Mouse (Mus musculus): Measurements from ENCODE around the gene Cfl2. TPM values are rescaled to one million over a fixed set of nuclear protein-coding genes. Genes with fewer than 3 reads are reported as not detected.
A peak's percentile ranks its signal among the peaks of the same experiment; 100 is the strongest.
"Not testable (repeated sequence)": the region's sequence is repeated elsewhere in the genome, so short reads cannot be mapped to it uniquely, and the experiment has no call there.

Cfl2 gene
- total RNA-seq (2021): 100 to 1,000 TPM; 111 to 116 TPM

DNA sequence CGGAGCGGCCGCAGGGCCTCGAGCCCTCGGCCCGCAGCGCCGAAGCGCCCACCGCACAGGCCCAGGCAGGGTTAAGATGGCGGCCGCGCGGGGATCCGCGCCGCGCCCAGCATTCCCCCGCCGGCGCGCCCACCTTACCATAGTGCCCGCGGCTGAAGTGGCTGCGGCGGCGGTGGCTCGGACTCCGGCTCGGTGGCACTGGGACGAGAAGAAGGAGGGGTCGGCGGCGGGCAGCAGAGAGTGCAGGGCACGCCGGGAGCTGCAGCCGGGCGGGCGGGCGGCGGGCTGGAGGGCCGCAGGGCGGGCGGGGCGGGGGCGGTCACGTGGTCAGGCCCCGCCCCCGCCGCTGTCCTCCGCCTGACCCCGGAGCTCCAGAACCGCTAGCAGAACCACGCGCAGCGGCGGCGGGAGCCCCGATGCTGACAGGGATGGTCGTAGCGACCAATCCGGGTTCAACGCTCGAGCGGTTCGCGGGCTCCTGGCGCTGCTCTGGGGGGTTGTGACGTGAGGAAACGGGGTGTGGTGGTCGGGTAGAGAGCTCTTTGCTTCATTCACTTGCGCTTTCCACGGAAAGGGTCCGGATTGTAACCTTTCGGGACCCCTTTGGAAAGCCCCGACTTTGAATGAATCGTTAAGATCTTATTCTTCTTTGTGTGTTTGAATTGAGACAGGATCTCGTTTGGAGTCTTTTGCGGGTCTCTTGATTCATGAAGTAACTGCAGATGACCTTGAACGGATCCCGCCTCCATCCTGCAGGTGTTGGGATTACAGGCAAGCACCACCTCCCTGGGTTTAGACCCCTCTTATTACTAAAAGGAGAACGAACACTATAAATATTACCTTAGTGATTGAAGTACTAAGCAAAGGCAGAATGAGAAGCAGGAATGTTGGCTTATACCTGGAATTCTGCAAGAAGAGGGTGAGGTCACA is at the start of gene Cfl2:
Gene Cfl2, minus strand, starts transcription at position 272 of the 930 bp plus-strand sequence.
- intact Hi-C loops (cut with DNase I): loop anchor here (1.0 to 5.0 kb wide), 3 partner anchors 28 to 124 kb away; partner anchors contain the start of genes Gm20403 and Snx6

GRCm38 (mm10) chr12:54910387-54910786 is 47.7 kb upstream of the Cfl2 start:
- intact Hi-C loops (cut with DNase I): no loop called here
- no peak for DNase-seq (ENCODE audit: low spot score in 2 of 2)

More for the DNA sequence above, at the start of gene Cfl2:
- DNase-seq (ENCODE audit: low spot score in 2 of 2): peak; percentile 85 to 90

DNA sequence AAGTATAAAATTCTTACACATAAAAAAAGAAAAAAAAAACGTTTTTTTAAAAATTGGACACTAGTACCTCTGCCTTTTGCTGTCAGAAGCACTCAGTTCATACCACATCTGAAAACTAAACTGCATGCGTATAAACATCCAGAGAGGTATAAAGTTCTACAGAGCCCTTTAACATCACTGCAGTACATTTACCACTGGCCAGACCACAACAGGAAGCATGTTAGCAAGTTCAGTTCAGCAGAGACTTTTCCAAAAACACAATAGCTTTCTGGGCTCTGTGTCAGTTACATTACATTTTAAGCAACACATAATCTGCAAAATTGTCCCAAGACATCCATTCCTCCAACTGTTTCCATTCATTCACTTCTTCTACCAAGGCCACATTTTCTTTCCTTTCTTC is 29.9 kb upstream of the Cfl2 start:
- intact Hi-C loops (cut with DNase I); DNase-seq (ENCODE audit: low spot score in 2 of 2): not testable (repeated sequence)

DNA sequence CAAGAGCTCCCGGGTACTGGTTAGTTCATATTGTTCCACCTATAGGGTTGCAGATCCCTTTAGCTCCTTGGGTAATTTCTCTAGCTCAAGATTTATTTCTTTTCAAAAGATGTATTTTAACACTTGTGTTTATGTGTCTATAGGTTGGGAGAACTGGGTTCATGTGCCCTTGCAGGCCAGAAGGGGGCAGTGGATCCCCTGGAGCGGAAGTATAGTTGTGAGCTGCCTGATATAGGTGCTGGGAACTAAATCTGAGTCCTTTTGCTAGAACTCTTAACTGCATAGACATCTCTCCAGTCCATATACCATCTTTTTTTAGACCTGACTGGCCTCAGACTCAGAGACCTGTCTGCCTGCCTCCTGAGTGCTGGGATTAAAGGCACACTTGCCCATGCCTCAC is 27.7 kb upstream of the Cfl2 start:
- no peak for DNase-seq (ENCODE audit: low spot score in 2 of 2)
- intact Hi-C loops (cut with DNase I): no loop called here

DNA sequence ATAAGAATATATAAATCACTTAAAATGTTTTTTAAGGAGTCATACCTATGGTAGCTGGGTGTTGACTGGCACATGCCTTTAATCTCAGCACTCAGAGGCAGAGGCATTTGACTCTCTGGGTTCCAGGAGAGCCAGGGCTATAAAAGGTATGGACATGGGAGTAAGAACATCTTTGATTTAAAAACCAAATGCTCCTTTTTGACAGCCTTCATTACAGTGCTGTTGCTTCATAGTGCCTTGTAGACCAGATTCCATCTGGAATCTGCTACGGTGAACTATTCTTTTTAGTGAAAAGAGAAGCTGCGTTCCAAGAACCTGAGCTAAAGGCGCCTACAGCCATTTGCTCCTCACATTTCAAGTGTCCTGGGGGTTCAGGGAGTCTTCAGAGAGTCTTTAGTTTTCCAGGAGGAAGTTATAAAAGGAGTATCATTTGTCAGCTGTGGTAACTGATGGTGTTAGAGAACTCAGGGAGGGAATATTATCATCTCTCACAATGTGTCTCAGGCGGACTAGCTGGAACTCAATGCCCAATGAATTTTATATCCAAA is 25.0 kb upstream of the Cfl2 start:
- intact Hi-C loops (cut with DNase I): no loop called here
- DNase-seq (ENCODE audit: low spot score in 2 of 2): no peak

DNA sequence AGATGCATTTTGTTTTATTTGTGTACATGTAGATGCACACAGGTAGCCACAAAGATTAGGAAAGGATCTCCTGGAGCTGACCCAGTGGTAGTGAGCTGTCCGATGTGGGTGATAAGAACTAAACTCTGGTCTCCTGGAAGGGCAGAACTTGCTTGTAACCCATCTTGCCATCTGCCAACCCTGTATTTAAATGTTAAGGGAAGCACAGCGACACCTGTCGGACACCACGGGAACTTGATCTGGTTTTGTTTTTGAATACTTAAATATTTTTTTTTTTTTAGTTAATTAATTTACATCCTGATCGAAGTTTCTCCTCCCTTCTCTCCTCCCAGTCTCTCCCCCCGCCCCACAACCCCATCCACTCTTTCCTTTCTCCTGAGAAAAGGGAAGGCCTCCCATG is 17.0 kb upstream of the Cfl2 start:
- intact Hi-C loops (cut with DNase I): loop anchor here (1.0 kb wide), 1 partner anchor 49 kb away; no protein-coding TSS in a partner anchor
- peak in 1 of 2 experiments; percentile 36 for DNase-seq (ENCODE audit: low spot score in 2 of 2)

- intact Hi-C loops (cut with DNase I): loop anchor here (1.0 kb wide), 1 partner anchor 49 kb away; no protein-coding TSS in a partner anchor
- DNase-seq (ENCODE audit: low spot score in 2 of 2): no peak
These were observed 16.5 kb upstream of the Cfl2 start for GRCm38 (mm10) chr12:54879211-54879610.

DNA sequence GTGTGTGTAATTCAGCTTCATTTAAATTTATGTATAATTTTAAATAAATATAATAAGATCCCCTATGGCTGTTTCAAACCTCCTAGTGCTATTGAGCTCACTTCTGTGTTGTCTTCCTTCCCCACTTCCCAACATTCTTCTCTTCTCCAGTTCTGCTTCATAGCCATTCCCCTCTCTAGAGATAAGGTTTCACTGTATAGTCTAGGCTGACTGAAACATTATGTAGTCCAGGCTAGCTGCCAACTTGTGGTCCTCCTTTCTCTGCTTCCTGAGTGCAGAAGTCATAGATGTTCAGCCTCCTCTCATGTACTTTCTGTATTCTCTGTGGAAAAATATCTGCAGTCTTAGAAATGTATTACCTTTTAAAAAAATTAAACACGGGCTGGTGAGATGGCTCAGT is 15.2 kb upstream of the Cfl2 start:
- no peak for DNase-seq (ENCODE audit: low spot score in 2 of 2)
- intact Hi-C loops (cut with DNase I): no loop called here

GRCm38 (mm10) chr12:54876879-54877278 is 14.2 kb upstream of the Cfl2 start:
- no peak for DNase-seq (ENCODE audit: low spot score in 2 of 2)
- intact Hi-C loops (cut with DNase I): no loop called here

- DNase-seq (ENCODE audit: low spot score in 2 of 2): no peak
- intact Hi-C loops (cut with DNase I): no loop called here
These were observed 12.0 kb upstream of the Cfl2 start for GRCm38 (mm10) chr12:54874711-54875110.

DNA sequence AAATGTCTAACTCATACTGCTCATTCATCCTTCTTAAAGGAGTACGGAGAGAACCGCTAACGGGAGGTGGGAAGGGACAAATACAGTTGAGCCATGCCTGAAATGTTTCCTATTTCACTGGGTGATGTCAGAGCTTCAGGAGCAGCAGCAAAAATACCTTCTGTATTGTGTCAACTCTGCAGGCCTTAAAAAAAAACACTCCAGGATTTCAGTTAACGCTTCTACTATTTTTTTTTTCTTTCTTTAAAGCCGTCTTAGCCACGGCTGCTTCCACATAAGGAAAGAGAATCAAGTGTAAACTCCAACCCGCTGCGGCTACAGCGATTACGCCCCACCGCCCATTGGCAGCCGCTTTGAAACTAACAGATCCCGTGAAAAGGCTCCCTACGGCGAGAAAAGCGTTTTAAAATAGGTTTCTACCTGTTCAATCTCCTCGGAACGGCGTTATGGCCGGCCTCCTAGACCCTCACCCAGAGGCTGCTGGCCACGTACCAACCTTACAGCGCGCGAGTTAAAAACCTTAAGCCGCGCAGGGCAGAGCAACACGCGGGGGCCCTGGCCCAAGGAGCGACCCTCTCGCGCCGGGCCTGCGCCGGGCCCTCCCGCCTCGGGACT is 579 bp downstream of the Cfl2 start:
- intact Hi-C loops (cut with DNase I): loop anchor here (1.0 to 5.0 kb wide), 3 partner anchors 27 to 125 kb away; partner anchors contain the start of genes Gm20403 and Snx6
- peak in 1 of 2 experiments; percentile 65 for DNase-seq (ENCODE audit: low spot score in 2 of 2)

DNA sequence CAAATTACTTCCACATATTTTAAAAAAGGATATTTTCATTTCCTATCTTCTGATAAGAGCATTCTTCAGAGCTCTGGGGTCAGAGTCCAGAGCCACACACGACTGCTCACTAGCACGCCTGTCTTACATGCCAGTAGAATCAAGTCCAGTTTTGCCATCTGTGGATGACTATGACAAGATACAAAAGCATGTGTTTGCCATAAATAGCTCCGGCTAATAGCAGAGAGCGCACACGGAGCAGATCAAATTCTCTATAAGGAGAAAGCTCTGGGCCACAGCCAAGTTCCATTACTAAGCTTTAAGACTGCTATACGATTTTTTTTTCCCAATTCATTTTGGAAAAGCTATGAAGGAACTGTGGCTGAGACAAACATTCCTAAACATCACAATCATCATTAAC is 3.1 kb downstream of the Cfl2 start:
- intact Hi-C loops (cut with DNase I): no loop called here

DNA sequence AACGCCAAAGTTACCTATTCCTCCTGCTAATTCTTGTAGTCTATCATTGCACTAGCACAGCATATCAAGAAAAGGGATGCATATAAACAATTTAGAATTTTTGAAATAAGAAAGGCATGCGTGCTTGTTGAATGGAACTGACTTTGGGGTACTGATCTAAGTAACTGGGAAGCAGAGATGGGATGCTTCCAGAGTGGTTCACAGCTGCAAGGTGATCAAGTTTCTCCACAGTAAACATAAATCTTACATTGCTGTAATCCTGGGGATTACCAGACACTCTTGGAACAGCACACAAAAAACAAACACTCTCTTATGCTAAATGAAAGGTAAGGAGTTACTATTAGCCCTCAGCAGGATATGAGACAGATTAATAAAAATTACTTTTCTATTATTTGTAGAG is 12.1 kb downstream of the Cfl2 start:
- DNase-seq (ENCODE audit: low spot score in 2 of 2): no peak
- intact Hi-C loops (cut with DNase I): no loop called here

More for the DNA sequence above, 3.1 kb downstream of the Cfl2 start:
- DNase-seq (ENCODE audit: low spot score in 2 of 2): peak; percentile 23 to 29

DNA sequence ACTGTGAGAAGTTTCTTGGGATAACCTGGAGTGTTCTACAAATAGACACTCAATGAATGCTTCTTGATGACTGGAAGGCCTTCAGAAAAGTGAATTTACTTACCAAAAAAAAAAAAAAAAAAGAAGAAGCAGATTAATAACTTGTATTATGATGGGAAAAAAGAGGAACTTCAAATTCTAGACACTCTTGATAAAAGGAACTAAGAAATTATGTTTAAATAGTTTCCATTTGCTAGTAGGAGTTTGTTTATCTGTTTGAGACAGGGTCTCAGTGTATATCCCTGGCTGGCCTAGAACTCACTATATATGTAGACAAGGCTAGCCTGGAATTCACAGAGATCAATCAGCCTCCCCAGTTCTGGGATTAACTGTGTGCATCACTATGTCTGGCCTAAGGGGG is 18.3 kb downstream of the Cfl2 start:
- intact Hi-C loops (cut with DNase I): no loop called here
- DNase-seq (ENCODE audit: low spot score in 2 of 2): no peak

DNA sequence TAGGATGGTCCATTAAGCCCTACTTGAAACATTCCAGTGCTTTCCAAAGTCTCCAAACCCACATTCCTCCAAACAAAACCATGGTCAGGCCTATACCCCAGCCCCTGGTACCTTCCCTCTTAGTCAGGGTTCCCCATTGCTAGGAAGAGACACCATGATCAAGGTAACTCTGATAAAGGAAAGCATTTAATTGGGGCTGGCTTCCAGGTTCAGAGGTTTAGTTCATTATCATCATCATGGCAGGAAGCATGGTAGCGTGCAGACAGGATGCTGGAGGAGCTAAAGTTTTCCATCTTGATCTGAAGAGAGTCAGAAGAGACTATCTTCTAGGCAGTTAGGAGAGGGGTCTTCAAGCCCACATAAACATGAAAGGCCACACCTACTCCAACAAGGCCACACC is 21.1 kb downstream of the Cfl2 start:
- DNase-seq (ENCODE audit: low spot score in 2 of 2): no peak
- intact Hi-C loops (cut with DNase I): no loop called here

DNA sequence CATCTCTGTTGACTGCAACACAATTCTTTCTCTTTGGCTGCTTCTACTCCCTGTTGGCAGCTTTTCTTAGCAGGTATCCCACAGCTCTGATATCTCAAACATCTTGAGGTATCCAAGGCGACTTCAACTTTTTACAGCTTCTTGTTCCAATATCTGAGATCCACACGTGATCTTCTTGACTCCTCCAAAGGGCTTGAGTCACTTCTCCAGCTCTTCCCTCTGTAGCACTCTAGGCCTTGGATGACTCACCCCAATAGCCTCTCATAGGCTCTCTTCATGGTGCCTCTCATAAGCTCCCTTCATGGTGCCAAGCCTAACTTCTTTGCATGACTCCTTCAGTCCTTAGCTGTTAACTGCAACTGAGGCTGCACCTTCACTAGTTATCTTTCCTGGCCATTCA is 22.9 kb downstream of the Cfl2 start:
- no peak for DNase-seq (ENCODE audit: low spot score in 2 of 2)
- intact Hi-C loops (cut with DNase I): loop anchor here (10.0 kb wide), 1 partner anchor 455 kb away; the partner anchor contains the start of gene 1110008L16Rik

DNA sequence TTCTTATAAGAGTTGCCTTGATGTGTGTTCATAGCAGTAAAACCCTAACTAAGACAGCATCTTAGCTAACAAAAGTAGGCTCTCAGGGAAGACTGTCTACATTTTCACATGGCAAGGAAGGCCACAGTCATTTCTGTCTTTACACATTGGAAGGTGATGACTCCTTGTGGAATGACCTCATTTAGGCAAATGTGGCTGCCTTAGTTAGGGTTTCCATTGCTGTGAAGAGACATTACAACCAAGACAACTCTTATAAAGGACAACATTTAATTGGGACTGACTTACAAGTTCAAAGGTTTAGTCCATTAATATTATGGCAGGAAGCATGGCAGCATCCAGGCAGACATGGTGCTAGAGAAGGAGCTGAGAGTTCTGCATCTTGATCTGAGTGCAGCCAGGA is 23.7 kb downstream of the Cfl2 start:
- DNase-seq (ENCODE audit: low spot score in 2 of 2): no peak
- intact Hi-C loops (cut with DNase I): loop anchor here (10.0 kb wide), 1 partner anchor 456 kb away; the partner anchor contains the start of gene 1110008L16Rik

GRCm38 (mm10) chr12:54835608-54836570 is 26.8 kb downstream of the Cfl2 start:
- intact Hi-C loops (cut with DNase I): loop anchor here (1.0 to 10.0 kb wide), 2 partner anchors 26 to 459 kb away; partner anchors contain the start of genes 1110008L16Rik and Cfl2
- no peak for DNase-seq (ENCODE audit: low spot score in 2 of 2)

DNA sequence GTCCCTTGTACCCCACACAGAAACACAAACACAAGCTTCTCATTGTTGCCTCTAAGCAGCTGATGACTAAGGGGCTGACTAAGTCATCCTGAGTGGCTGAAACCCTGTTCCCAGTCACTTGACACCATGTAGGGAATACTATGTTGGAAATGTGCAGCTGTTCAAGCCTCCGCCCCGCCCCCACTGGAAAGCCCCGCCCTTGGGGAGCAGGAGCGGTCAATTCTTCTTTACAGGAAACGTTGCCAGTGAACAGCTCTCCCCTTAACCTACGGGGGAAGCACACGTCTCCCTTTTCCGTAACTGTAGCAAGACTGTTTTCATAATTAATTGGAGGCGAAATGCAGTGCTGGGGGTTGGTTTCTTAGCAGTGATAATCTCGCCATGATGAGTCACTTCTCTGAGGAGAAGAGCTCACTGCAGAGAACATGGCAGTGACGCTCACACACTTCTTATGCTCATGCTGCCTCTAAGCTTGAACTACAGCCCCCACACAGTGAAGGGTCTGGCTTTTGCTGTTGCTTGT is 27.7 kb downstream of the Cfl2 start:
- intact Hi-C loops (cut with DNase I): loop anchor here (1.0 to 10.0 kb wide), 2 partner anchors 27 to 460 kb away; partner anchors contain the start of genes 1110008L16Rik and Cfl2

More for the DNA sequence above, 27.7 kb downstream of the Cfl2 start:
- peak; percentile 52 to 77 for DNase-seq (ENCODE audit: low spot score in 2 of 2)
